8 mouse cellular contexts compared by ENCODE assay signal in genomic region chr2:152413158-152413764, GRCm38 (mm10). TPM values are rescaled to one million over a fixed set of nuclear protein-coding genes. Genes with fewer than 3 reads are reported as not detected.
DNase-seq lines count a peak whose midpoint lies in the region; ATAC-seq and TF ChIP-seq lines count a peak whose summit lies in the region.

No protein-coding gene starts in this region.

- H3K4me2 ChIP-seq in heart, embryonic 15.5 days, result peak overlapping the region; percentile 70
- H3K4me2 ChIP-seq in limb, embryonic 12.5 days, result peak overlapping the region; percentile 95
- H3K4me2 ChIP-seq in neural tube, embryonic 13.5 days, result peak overlapping the region; percentile 98

- no peak for DNase-seq in testis, postnatal 10 days (ENCODE audit: low spot score)
- no peak for DNase-seq in ovary, postnatal 36 days (ENCODE audit: low spot score)
- DNase-seq in frontal cortex, adult 2 months (ENCODE audit: extremely low spot score in 1 of 2, low spot score in 1 of 2), result no peak
- no peak for DNase-seq in right cerebral cortex, postnatal 10 days (ENCODE audit: low spot score in 2 of 2)

- 3% methylated on average over 21 of the region's 21 CpGs for WGBS in heart, embryonic 15.5 days
- 2% methylated on average over 21 of the region's 21 CpGs for WGBS in limb, embryonic 12.5 days
- WGBS in neural tube, embryonic 13.5 days, result 2% methylated on average over 21 of the region's 21 CpGs

- no peak; the same call in 1 of the 2 replicates for TF ChIP-seq POLR2A in testis, adult 2 months (IDR thresholded peaks at IDR 0.05; ENCODE audit: control insufficient read depth, low read depth, low read length)

- no peak for TF ChIP-seq CTCF in testis, adult 2 months (IDR thresholded peaks at IDR 0.05; ENCODE audit: control insufficient read depth, insufficient read depth, insufficient replicate concordance, low read depth, low read length)

- peak overlapping the region; percentile 92 for H3K9ac ChIP-seq in heart, embryonic 15.5 days
- peak overlapping the region; percentile 99 for H3K9ac ChIP-seq in limb, embryonic 12.5 days (replicated peaks)
- peak overlapping the region; percentile 96 for H3K9ac ChIP-seq in neural tube, embryonic 13.5 days

- no peaks in the 10 kb centered on the region for H3K27me3 ChIP-seq in testis, adult 2 months (ENCODE audit: control insufficient read depth, insufficient read depth, low read length)
- no peaks in the 10 kb centered on the region for H3K27me3 ChIP-seq in heart, embryonic 15.5 days
- no peaks in the 10 kb centered on the region for H3K27me3 ChIP-seq in limb, embryonic 12.5 days
- no peaks in the 10 kb centered on the region for H3K27me3 ChIP-seq in neural tube, embryonic 13.5 days

- no peak for ATAC-seq in heart, embryonic 15.5 days (replicated peaks; ENCODE audit: insufficient number of reproducible peaks, insufficient read depth, low FRiP score, low read depth)
- no peak for ATAC-seq in limb, embryonic 12.5 days (ENCODE audit: insufficient number of reproducible peaks, insufficient read depth, low FRiP score, low TSS enrichment, low read depth)
- ATAC-seq in neural tube, embryonic 13.5 days (ENCODE audit: low read depth), result no peak

- H3K4me3 ChIP-seq in testis, adult 2 months (ENCODE audit: control insufficient read depth, low read depth, low read length), result peak overlapping the region; percentile 78
- H3K4me3 ChIP-seq in heart, embryonic 15.5 days, result peak overlapping the region; percentile 80
- H3K4me3 ChIP-seq in limb, embryonic 12.5 days (replicated peaks), result peak overlapping the region; percentile 89
- H3K4me3 ChIP-seq in neural tube, embryonic 13.5 days, result peak overlapping the region; percentile 92

- H3K27ac ChIP-seq in testis, adult 2 months (ENCODE audit: control insufficient read depth, insufficient read depth, low read depth, low read length), result peak overlapping the region; percentile 75; the same call in 1 of the 2 replicates
- H3K27ac ChIP-seq in heart, embryonic 15.5 days, result peak overlapping the region; percentile 98
- peak overlapping the region; percentile 99 for H3K27ac ChIP-seq in limb, embryonic 12.5 days
- peak overlapping the region; percentile 97 for H3K27ac ChIP-seq in neural tube, embryonic 13.5 days (replicated peaks)

- peaks cover 30% of the 10 kb centered on the region for H3K4me1 ChIP-seq in testis, adult 2 months (ENCODE audit: control insufficient read depth, insufficient read depth, low read length)
- peaks cover 37% of the 10 kb centered on the region for H3K4me1 ChIP-seq in heart, embryonic 15.5 days (replicated peaks)
- peaks cover 41% of the 10 kb centered on the region for H3K4me1 ChIP-seq in limb, embryonic 12.5 days (replicated peaks)
- peaks cover 56% of the 10 kb centered on the region for H3K4me1 ChIP-seq in neural tube, embryonic 13.5 days (replicated peaks)

- no peaks in the 10 kb centered on the region for H3K9me3 ChIP-seq in heart, embryonic 15.5 days (replicated peaks)
- peaks cover 8% of the 10 kb centered on the region; the same call in 1 of the 2 replicates for H3K9me3 ChIP-seq in limb, embryonic 12.5 days
- H3K9me3 ChIP-seq in neural tube, embryonic 13.5 days, result no peaks in the 10 kb centered on the region

- no peaks in the 10 kb centered on the region for H3K36me3 ChIP-seq in testis, adult 2 months (ENCODE audit: control insufficient read depth, insufficient read depth, low read length)
- no peaks in the 10 kb centered on the region for H3K36me3 ChIP-seq in heart, embryonic 15.5 days
- H3K36me3 ChIP-seq in limb, embryonic 12.5 days, result no peaks in the 10 kb centered on the region
- H3K36me3 ChIP-seq in neural tube, embryonic 13.5 days, result no peaks in the 10 kb centered on the region

RNA-seq across cellular contexts. Expression of gene Zcchc3, which starts 1.6 kb away (rescaled TPM):
- polyA plus RNA-seq in testis, adult 2 months (2012; rRNA removed), result 2.5 and 2.8 TPM in 2 replicates
- polyA plus RNA-seq in heart, embryonic 15.5 days (2015; fragmentation: Nextera tagmentation; extraction: Ambion mirVana), result 30.8 and 31.7 TPM in 2 replicates
- polyA plus RNA-seq in limb, embryonic 12.5 days (2016; fragmentation: Nextera tagmentation; extraction: Ambion mirVana), result 74.1 and 76.6 TPM in 2 replicates
- 21.5 and 24.5 TPM in 2 replicates for polyA plus RNA-seq in neural tube, embryonic 13.5 days (2015; fragmentation: Nextera tagmentation; extraction: Ambion mirVana)
- 9.2 and 9.7 TPM in 2 replicates for polyA plus RNA-seq in frontal cortex, adult 2 months (2012; rRNA removed)

RNA-seq across cellular contexts. Expression of gene 6820408C15Rik, which starts 2.1 kb away (rescaled TPM):
- 54.7 and 73.0 TPM in 2 replicates for polyA plus RNA-seq in testis, adult 2 months (2012; rRNA removed)
- polyA plus RNA-seq in heart, embryonic 15.5 days (2015; fragmentation: Nextera tagmentation; extraction: Ambion mirVana), result 2.0 and 2.4 TPM in 2 replicates
- 0.24 and 0.59 TPM in 2 replicates for polyA plus RNA-seq in limb, embryonic 12.5 days (2016; fragmentation: Nextera tagmentation; extraction: Ambion mirVana)
- 0.67 and 0.83 TPM in 2 replicates for polyA plus RNA-seq in neural tube, embryonic 13.5 days (2015; fragmentation: Nextera tagmentation; extraction: Ambion mirVana)
- polyA plus RNA-seq in frontal cortex, adult 2 months (2012; rRNA removed), result 4.4 and 4.5 TPM in 2 replicates

RNA-seq across cellular contexts. Expression of gene Sox12, which starts 15.4 kb away (rescaled TPM):
- polyA plus RNA-seq in testis, adult 2 months (2012; rRNA removed), result 5.9 and 6.2 TPM in 2 replicates
- polyA plus RNA-seq in heart, embryonic 15.5 days (2015; fragmentation: Nextera tagmentation; extraction: Ambion mirVana), result 6.5 and 7.0 TPM in 2 replicates
- 15.6 and 16.8 TPM in 2 replicates for polyA plus RNA-seq in limb, embryonic 12.5 days (2016; fragmentation: Nextera tagmentation; extraction: Ambion mirVana)
- polyA plus RNA-seq in neural tube, embryonic 13.5 days (2015; fragmentation: Nextera tagmentation; extraction: Ambion mirVana), result 14.9 and 15.3 TPM in 2 replicates
- 22.7 and 23.4 TPM in 2 replicates for polyA plus RNA-seq in frontal cortex, adult 2 months (2012; rRNA removed)

RNA-seq across cellular contexts. Expression of gene Nrsn2, which starts 36.8 kb away (rescaled TPM):
- polyA plus RNA-seq in testis, adult 2 months (2012; rRNA removed), result 0.85 and 0.97 TPM in 2 replicates
- polyA plus RNA-seq in heart, embryonic 15.5 days (2015; fragmentation: Nextera tagmentation; extraction: Ambion mirVana), result 1.6 and 2.1 TPM in 2 replicates
- polyA plus RNA-seq in limb, embryonic 12.5 days (2016; fragmentation: Nextera tagmentation; extraction: Ambion mirVana), result 2.2 and 3.0 TPM in 2 replicates
- 30.7 and 32.0 TPM in 2 replicates for polyA plus RNA-seq in neural tube, embryonic 13.5 days (2015; fragmentation: Nextera tagmentation; extraction: Ambion mirVana)
- polyA plus RNA-seq in frontal cortex, adult 2 months (2012; rRNA removed), result 99.0 and 113 TPM in 2 replicates

RNA-seq across cellular contexts. Expression of gene Defb23, which starts 51.2 kb away (rescaled TPM):
- polyA plus RNA-seq in testis, adult 2 months (2012; rRNA removed), result 1.4 TPM in 1 of 2 replicates, not detected in the other
- not detected in 2 replicates for polyA plus RNA-seq in heart, embryonic 15.5 days (2015; fragmentation: Nextera tagmentation; extraction: Ambion mirVana)
- polyA plus RNA-seq in limb, embryonic 12.5 days (2016; fragmentation: Nextera tagmentation; extraction: Ambion mirVana), result not detected in 2 replicates
- not detected in 2 replicates for polyA plus RNA-seq in neural tube, embryonic 13.5 days (2015; fragmentation: Nextera tagmentation; extraction: Ambion mirVana)
- not detected in 2 replicates for polyA plus RNA-seq in frontal cortex, adult 2 months (2012; rRNA removed)

Comparison
In these comparisons a context has a peak if more than half of its experiments do, and no peak if none do; other contexts are left out.
1. RNA of gene 6820408C15Rik, which starts 2.1 kb away (polyA plus RNA-seq): 54.7 to 73.0 TPM in testis, adult 2 months; 4.4 to 4.5 TPM in frontal cortex, adult 2 months, 2.0 to 2.4 TPM in heart, embryonic 15.5 days, 0.67 to 0.83 TPM in neural tube, embryonic 13.5 days and 0.24 to 0.59 TPM in limb, embryonic 12.5 days; every median in the first group is over 10 times any median in the second.
2. Peak in every context shown above with its lines, with median percentiles within 50 percentile points of each other: H3K27ac ChIP-seq, H3K4me3 ChIP-seq, H3K4me2 ChIP-seq and H3K9ac ChIP-seq.